Mouse (Mus musculus) thymus, postnatal 14 days (tissue): ENCODE data around the gene Ip6k1.

Experiments used
- DNase-seq: peaks from one replicate; pipeline ENCODE4 v3.0.0; 2021

The Ip6k1 gene

GRCm38 (mm10) chr9:108001922-108002770 lies at the start of gene Ip6k1:
Gene Ip6k1, plus strand, starts transcription at chr9:108002501.
- peak; percentile 100 for DNase-seq

GRCm38 (mm10) chr9:107955613-107956289 lies 46.5 kb upstream of the Ip6k1 start:
- no peak for DNase-seq

GRCm38 (mm10) chr9:107957141-107957540 lies 45.2 kb upstream of the Ip6k1 start:
- no peak for DNase-seq

- no peak for DNase-seq
Observed at GRCm38 (mm10) chr9:107959896-107960295, 42.4 kb upstream of the Ip6k1 start.

GRCm38 (mm10) chr9:107960928-107961327 lies 41.4 kb upstream of the Ip6k1 start:
- peak; percentile 29 for DNase-seq

- DNase-seq = no peak
Observed at GRCm38 (mm10) chr9:107961351-107961762, 40.9 kb upstream of the Ip6k1 start.

- peak; percentile 44 for DNase-seq
Observed at GRCm38 (mm10) chr9:107961881-107962280, 40.4 kb upstream of the Ip6k1 start.

- no peak for DNase-seq
Observed at GRCm38 (mm10) chr9:107962916-107963315, 39.4 kb upstream of the Ip6k1 start.

GRCm38 (mm10) chr9:107963700-107964099 lies 38.6 kb upstream of the Ip6k1 start:
- DNase-seq = peak; percentile 82

- no peak for DNase-seq
Observed at GRCm38 (mm10) chr9:107964681-107965080, 37.6 kb upstream of the Ip6k1 start.

- no peak for DNase-seq
Observed at GRCm38 (mm10) chr9:107966676-107967075, 35.6 kb upstream of the Ip6k1 start.

- no peak for DNase-seq
Observed at GRCm38 (mm10) chr9:107967437-107967836, 34.9 kb upstream of the Ip6k1 start.

- no peak for DNase-seq
Observed at GRCm38 (mm10) chr9:107968531-107968930, 33.8 kb upstream of the Ip6k1 start.

GRCm38 (mm10) chr9:107970311-107970710 lies 32.0 kb upstream of the Ip6k1 start:
- no peak for DNase-seq

- no peak for DNase-seq
Observed at GRCm38 (mm10) chr9:107971690-107972541, 30.4 kb upstream of the Ip6k1 start.

- DNase-seq = no peak
Observed at GRCm38 (mm10) chr9:107974491-107975171, 27.7 kb upstream of the Ip6k1 start.

- peak; percentile 45 for DNase-seq
Observed at GRCm38 (mm10) chr9:107975399-107976386, 26.6 kb upstream of the Ip6k1 start, which contains the start of gene Uba7. Gene Uba7, plus strand, starts transcription at chr9:107975505.

- no peak for DNase-seq
Observed at GRCm38 (mm10) chr9:107978815-107979214, 23.5 kb upstream of the Ip6k1 start.

GRCm38 (mm10) chr9:107981684-107982605 lies 20.4 kb upstream of the Ip6k1 start:
- no peak for DNase-seq
